8 mouse cellular contexts compared by ENCODE assay signal in genomic region chr2:77280512-77281409, GRCm38 (mm10). TPM values are rescaled to one million over a fixed set of nuclear protein-coding genes. Genes with fewer than 3 reads are reported as not detected.
DNase-seq lines count a peak whose midpoint lies in the region; ATAC-seq and TF ChIP-seq lines count a peak whose summit lies in the region.

Gene Sestd1 (minus strand): TSS chr2:77280592.

- WGBS in lung, postnatal 0 days: 8% methylated on average over 32 of the region's 73 CpGs

- peak; percentile 73 to 75 for ATAC-seq in hematopoietic stem cell, adult 5-6 weeks (replicated peaks in 1 of 2; ENCODE audit: insufficient read depth in 1 of 2, low FRiP score in 2 of 2, low TSS enrichment in 1 of 2, low read depth in 1 of 2, poor library complexity in 2 of 2, severe bottlenecking in 2 of 2)
- ATAC-seq in lung, postnatal 0 days: peak; percentile 90

- H3K9ac ChIP-seq in lung, postnatal 0 days (replicated peaks; ENCODE audit: low read depth): peak within 1 kb of the TSS; percentile 71

- H3K9me3 ChIP-seq in lung, postnatal 0 days (ENCODE audit: low read length): no peaks in the 10 kb centered on the region

- H3K4me2 ChIP-seq in lung, postnatal 0 days (replicated peaks; ENCODE audit: low read depth, low read length): peak within 1 kb of the TSS; percentile 72

- no peaks in the 10 kb centered on the region; the same call in 1 of the 2 replicates for H3K4me1 ChIP-seq in lung, postnatal 0 days (ENCODE audit: insufficient read depth, low read depth, low read length)

- H3K27me3 ChIP-seq in lung, postnatal 0 days (replicated peaks; ENCODE audit: insufficient read depth, low read length): no peaks in the 10 kb centered on the region

- peak; percentile 84 for DNase-seq in Muller cell, postnatal 12 days (ENCODE audit: inconsistent ontology term)
- DNase-seq in cerebellum, adult 11-12 months: peak; percentile 81
- peak; percentile 60 for DNase-seq in forelimb bud, embryonic 11.5 days (ENCODE audit: low read depth, low spot score)
- peak; percentile 36 for DNase-seq in layer of hippocampus, adult 9-11 months
- peak; percentile 73 for DNase-seq in lung, postnatal 0 days (ENCODE audit: low spot score)
- peak; percentile 44 for DNase-seq in ovary, postnatal 10 days (ENCODE audit: low spot score)
- peak; percentile 50 to 61 for DNase-seq in urinary bladder, postnatal 36 days (ENCODE audit: low spot score in 2 of 2)

- peak within 1 kb of the TSS; percentile 73 for H3K4me3 ChIP-seq in lung, postnatal 0 days (ENCODE audit: low read depth, low read length)

- no peaks in the 10 kb centered on the region for H3K36me3 ChIP-seq in lung, postnatal 0 days (ENCODE audit: insufficient read depth, low read length)

- no peak for TF ChIP-seq EP300 in lung, postnatal 0 days (IDR thresholded peaks at IDR 0.05)

- peak within 1 kb of the TSS; percentile 68 for H3K27ac ChIP-seq in lung, postnatal 0 days (ENCODE audit: low read length)

- TF ChIP-seq CTCF in lung, postnatal 0 days (IDR thresholded peaks at IDR 0.05): no peak

RNA-seq across cellular contexts. Expression of gene Sestd1, which starts in this region (rescaled TPM):
- 27.8 and 29.4 TPM in 2 replicates for total RNA-seq in hematopoietic stem cell, adult 5-6 weeks (2017)
- 11.6 and 11.8 TPM in 2 replicates for polyA plus RNA-seq in lung, postnatal 0 days (2015; fragmentation: Nextera tagmentation; extraction: Ambion mirVana)

Comparison
In these comparisons a context has a peak if more than half of its experiments do, and no peak if none do; other contexts are left out.
1. Peak in every context shown above with its lines: DNase-seq, ATAC-seq, H3K4me3 ChIP-seq and H3K27ac ChIP-seq.